Comparison of ENCODE assay signal across 9 mouse cellular contexts in the genomic region with DNA sequence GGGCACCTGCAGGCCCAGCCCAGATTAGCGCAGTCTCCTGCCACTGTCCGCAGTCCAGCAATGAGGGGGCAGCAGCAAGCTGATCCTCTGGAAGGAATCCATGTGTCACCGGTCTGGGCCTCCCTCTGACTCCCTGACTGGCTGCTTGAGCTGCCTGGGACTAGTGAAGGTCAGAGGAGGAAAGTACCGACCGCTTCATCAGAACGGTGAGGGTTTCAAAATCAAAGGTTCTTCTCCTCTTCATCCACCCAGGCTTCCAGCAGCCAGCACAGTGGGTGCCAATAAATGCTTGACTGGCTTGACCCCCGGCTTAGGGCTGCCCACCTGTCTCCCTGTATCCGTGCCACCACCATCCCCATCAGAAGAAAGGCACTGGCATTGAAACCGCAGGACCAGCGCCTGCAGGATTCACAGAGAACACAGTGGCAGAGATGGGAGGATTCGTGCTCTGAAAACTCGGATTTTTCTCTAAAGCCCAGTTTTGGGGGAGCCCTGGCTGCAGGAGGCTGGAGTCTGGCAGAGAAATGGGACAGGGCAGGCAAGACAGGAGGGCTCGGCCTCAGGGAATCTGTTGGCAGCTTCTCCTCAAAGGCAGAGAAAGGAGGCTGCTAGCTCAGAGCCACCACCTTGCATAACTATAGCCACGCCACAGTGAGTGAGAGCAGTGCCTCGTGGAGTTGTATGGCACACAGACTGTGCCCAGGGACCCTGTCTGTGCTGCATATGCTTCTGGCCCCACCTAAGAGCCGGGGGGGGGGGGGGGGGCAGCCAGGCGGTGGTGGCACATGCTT. TPM values are rescaled to one million over a fixed set of nuclear protein-coding genes. Genes with fewer than 3 reads are reported as not detected.
DNase-seq lines count a peak whose midpoint lies in the region; ATAC-seq and TF ChIP-seq lines count a peak whose summit lies in the region.
"Had no signal": no experiment of that assay in that cellular context is flagged by ENCODE, and none has a peak within 500 bp of the region (broad histone marks: within the 10 kb centered on the region; RNA-seq: fewer than 3 reads in every experiment).

No protein-coding gene starts in this region.

- no peaks in the 10 kb centered on the region for H3K36me3 ChIP-seq in lung, postnatal 0 days (ENCODE audit: insufficient read depth, low read length)
- H3K36me3 ChIP-seq in embryonic facial prominence, embryonic 10.5 days (replicated peaks), result no peaks in the 10 kb centered on the region
- H3K36me3 ChIP-seq in hindbrain, embryonic 14.5 days (replicated peaks; ENCODE audit: control insufficient read depth, insufficient read depth), result peaks cover 6% of the 10 kb centered on the region; the same call in 1 of the 2 replicates

- WGBS in lung, postnatal 0 days, result 63% methylated on average over 15 of the region's 17 CpGs
- WGBS in embryonic facial prominence, embryonic 10.5 days, result 35% methylated on average over 17 of the region's 17 CpGs
- WGBS in hindbrain, embryonic 14.5 days, result 36% methylated on average over 15 of the region's 17 CpGs

- 0 out of 2 replicates have a peak overlapping the region, but pooled peaks have one; percentile 15 for H3K27ac ChIP-seq in lung, postnatal 0 days (ENCODE audit: low read length)
- no peak overlapping the region for H3K27ac ChIP-seq in embryonic facial prominence, embryonic 10.5 days (replicated peaks)
- H3K27ac ChIP-seq in hindbrain, embryonic 14.5 days, result peak overlapping the region; percentile 48; the same call in 1 of the 2 replicates

- H3K27me3 ChIP-seq in lung, postnatal 0 days (replicated peaks; ENCODE audit: insufficient read depth, low read length), result peaks cover 18% of the 10 kb centered on the region
- H3K27me3 ChIP-seq in embryonic facial prominence, embryonic 10.5 days (replicated peaks; ENCODE audit: low read depth, poor library complexity, severe bottlenecking), result peaks cover 85% of the 10 kb centered on the region
- H3K27me3 ChIP-seq in hindbrain, embryonic 14.5 days (ENCODE audit: control insufficient read depth, insufficient read depth, low read length), result no peaks in the 10 kb centered on the region

- no peaks in the 10 kb centered on the region for H3K9me3 ChIP-seq in lung, postnatal 0 days (ENCODE audit: low read length)
- no peaks in the 10 kb centered on the region for H3K9me3 ChIP-seq in embryonic facial prominence, embryonic 10.5 days
- no peaks in the 10 kb centered on the region for H3K9me3 ChIP-seq in hindbrain, embryonic 14.5 days (ENCODE audit: control insufficient read depth, low read length)
- H3K9me3 ChIP-seq: megakaryocyte, embryonic 14.5 days had no signal

- no peak for DNase-seq in lung, postnatal 0 days (ENCODE audit: low spot score)
- DNase-seq in lung, adult 18-20 months, result no peak
- DNase-seq in embryonic facial prominence, embryonic 10.5 days (ENCODE audit: low spot score), result peak; percentile 29
- no peak for DNase-seq in hindbrain, embryonic 14.5 days (ENCODE audit: low spot score)
- DNase-seq in testis, postnatal 14 days (ENCODE audit: low spot score), result peak; percentile 61
- DNase-seq in retina, postnatal 1 day, result no peak
- DNase-seq in left cerebral cortex, adult 11 months (ENCODE audit: low spot score), result no peak
- DNase-seq: right cerebral cortex, postnatal 14 days had no signal

- no peak for TF ChIP-seq EP300 in lung, postnatal 0 days (IDR thresholded peaks at IDR 0.05)

- H3K4me1 ChIP-seq in lung, postnatal 0 days (ENCODE audit: insufficient read depth, low read depth, low read length), result no peaks in the 10 kb centered on the region
- H3K4me1 ChIP-seq in embryonic facial prominence, embryonic 10.5 days, result peaks cover 35% of the 10 kb centered on the region
- H3K4me1 ChIP-seq in hindbrain, embryonic 14.5 days (replicated peaks; ENCODE audit: control insufficient read depth, insufficient read depth, low read length), result peaks cover 36% of the 10 kb centered on the region

- TF ChIP-seq CTCF in lung, postnatal 0 days (IDR thresholded peaks at IDR 0.05), result no peak

- no peak for ATAC-seq in lung, postnatal 0 days
- ATAC-seq in hindbrain, embryonic 14.5 days (ENCODE audit: low FRiP score), result no peak

- H3K9ac ChIP-seq in lung, postnatal 0 days (replicated peaks; ENCODE audit: low read depth), result no peak overlapping the region
- H3K9ac ChIP-seq in hindbrain, embryonic 14.5 days, result peak overlapping the region; percentile 87

- 0 out of 2 replicates have a peak overlapping the region, but pooled peaks have one; percentile 56 for H3K4me3 ChIP-seq in lung, postnatal 0 days (ENCODE audit: low read depth, low read length)
- peak overlapping the region; percentile 26; the same call in 1 of the 2 replicates for H3K4me3 ChIP-seq in embryonic facial prominence, embryonic 10.5 days
- peak overlapping the region; percentile 69 for H3K4me3 ChIP-seq in hindbrain, embryonic 14.5 days (replicated peaks; ENCODE audit: low read length)

- H3K4me2 ChIP-seq in lung, postnatal 0 days (replicated peaks; ENCODE audit: low read depth, low read length), result no peak overlapping the region; the same call in 1 of the 2 replicates
- H3K4me2 ChIP-seq in hindbrain, embryonic 14.5 days (replicated peaks), result peak overlapping the region; percentile 83

RNA-seq across cellular contexts. Expression of gene Spock2, which starts 2.5 kb away (rescaled TPM):
- polyA plus RNA-seq in lung, postnatal 0 days (2015; fragmentation: Nextera tagmentation; extraction: Ambion mirVana), result 42.8 and 45.6 TPM in 2 replicates
- 8.6 and 8.9 TPM in 2 replicates for polyA plus RNA-seq in embryonic facial prominence, embryonic 10.5 days (2016; fragmentation: Nextera tagmentation; extraction: Ambion mirVana)
- 85.3 and 88.8 TPM in 2 replicates for polyA plus RNA-seq in hindbrain, embryonic 14.5 days (2014; fragmentation: Nextera tagmentation; extraction: Ambion mirVana)

Comparison
In these comparisons a context has a peak if more than half of its experiments do, and no peak if none do; other contexts are left out.
1. DNase-seq: peak in embryonic facial prominence, embryonic 10.5 days (single experiment) and testis, postnatal 14 days (single experiment); none in lung, postnatal 0 days (single experiment), lung, adult 18-20 months (0 of 2), hindbrain, embryonic 14.5 days (single experiment), retina, postnatal 1 day (single experiment) and left cerebral cortex, adult 11 months (single experiment).
2. Peak in every context shown above with its lines, with median percentiles within 50 percentile points of each other: H3K4me3 ChIP-seq.